Mouse (Mus musculus) testis, adult 2 months (tissue): ENCODE measurements around the gene Gm10337.

Experiments used
- CTCF ChIP-seq: fragments of 200-500 bp; IDR thresholded peaks from 2 replicates; pipeline ENCODE4 v1.5.1; 2012; ENCODE audit warnings: low read depth, mild to moderate bottlenecking, inconsistent platforms, low read length, moderate library complexity; ENCODE audit not compliant: control insufficient read depth, insufficient read depth, insufficient replicate concordance
- POLR2A ChIP-seq: fragments of 200-500 bp; IDR thresholded peaks from 2 replicates; pipeline ENCODE4 v1.6.1; 2012; ENCODE audit warnings: low read depth, mild to moderate bottlenecking, inconsistent platforms, low read length, moderate library complexity; ENCODE audit not compliant: control insufficient read depth

DNA sequence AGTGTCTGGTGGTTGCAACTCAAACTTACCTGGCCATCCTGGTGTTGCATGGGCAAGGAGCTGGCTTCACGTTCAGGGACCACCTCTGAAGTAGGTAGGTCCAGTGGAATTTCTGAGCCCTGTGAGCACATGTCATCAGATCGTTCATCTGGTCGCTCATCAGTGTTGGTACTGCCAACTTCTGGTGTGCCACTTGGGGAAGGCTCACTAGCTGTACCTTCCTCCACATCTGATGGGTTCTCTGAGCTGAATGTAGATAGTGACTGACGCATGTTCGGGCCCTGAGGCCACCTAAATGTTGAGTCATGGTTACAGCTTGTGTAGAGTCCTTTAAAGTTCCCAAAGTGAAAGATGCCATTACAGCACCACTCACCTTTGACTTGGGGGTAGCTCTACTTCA is 3.0 kb upstream of the Gm10337 start:
- TF ChIP-seq CTCF (no peak), POLR2A (no peak)
